8 mouse cellular contexts compared by ENCODE assay signal in genomic region chr7:141475805-141476158, GRCm38 (mm10). TPM values are rescaled to one million over a fixed set of nuclear protein-coding genes. Genes with fewer than 3 reads are reported as not detected.
DNase-seq lines count a peak whose midpoint lies in the region; ATAC-seq and TF ChIP-seq lines count a peak whose summit lies in the region.

No protein-coding gene starts in this region.

- peaks cover 46% of the 10 kb centered on the region for H3K4me1 ChIP-seq in heart, embryonic 16.5 days (ENCODE audit: control insufficient read depth, insufficient read depth, low read length)
- peaks cover 3 to 22% of the 10 kb centered on the region in 2 experiments; a peak in 3 of 4 replicates for H3K4me1 ChIP-seq in MEL (ENCODE audit: control insufficient read depth in 1 of 2, insufficient read depth in 2 of 2, low read length in 2 of 2)
- peaks cover 51% of the 10 kb centered on the region for H3K4me1 ChIP-seq in hindbrain, embryonic 10.5 days (replicated peaks)

- H3K27me3 ChIP-seq in heart, embryonic 16.5 days (ENCODE audit: control insufficient read depth, insufficient read depth, low read length), result no peaks in the 10 kb centered on the region
- no peaks in the 10 kb centered on the region for H3K27me3 ChIP-seq in MEL (ENCODE audit: control insufficient read depth in 1 of 2, insufficient read depth in 2 of 2, low read length in 2 of 2)
- H3K27me3 ChIP-seq in hindbrain, embryonic 10.5 days (ENCODE audit: insufficient read depth, poor library complexity, severe bottlenecking), result peaks cover 26% of the 10 kb centered on the region

- H3K4me2 ChIP-seq in heart, embryonic 16.5 days (ENCODE audit: low read depth, low read length), result peak overlapping the region; percentile 89

- peak overlapping the region; percentile 90 for H3K9ac ChIP-seq in heart, embryonic 16.5 days (ENCODE audit: low read length)
- H3K9ac ChIP-seq in MEL (ENCODE audit: control insufficient read depth, low read depth, low read length, poor library complexity, severe bottlenecking), result peak overlapping the region; percentile 98

- peak overlapping the region; percentile 96 for H3K27ac ChIP-seq in heart, embryonic 16.5 days (ENCODE audit: low read length)
- H3K27ac ChIP-seq in MEL (ENCODE audit: control insufficient read depth, low read depth, low read length), result peak overlapping the region; percentile 71
- H3K27ac ChIP-seq in hindbrain, embryonic 10.5 days, result peak overlapping the region; percentile 99
- H3K27ac ChIP-seq in macrophage, result peak overlapping the region; percentile 90

- peak overlapping the region; percentile 70 for H3K4me3 ChIP-seq in heart, embryonic 16.5 days (ENCODE audit: low read length)
- H3K4me3 ChIP-seq in MEL (ENCODE audit: control insufficient read depth in 1 of 2, insufficient read depth in 1 of 2, low read depth in 2 of 2, low read length in 2 of 2), result peak overlapping the region; percentile 95
- peak overlapping the region; percentile 65 for H3K4me3 ChIP-seq in hindbrain, embryonic 10.5 days
- H3K4me3 ChIP-seq in macrophage (ENCODE audit: inconsistent target), result peak overlapping the region; percentile 69

- under 1% methylated on average over 12 of the region's 12 CpGs for WGBS in heart, embryonic 16.5 days
- WGBS in hindbrain, embryonic 10.5 days, result 3% methylated on average over 12 of the region's 12 CpGs
- 0% methylated on average over 12 of the region's 12 CpGs for WGBS in macrophage (ENCODE audit: missing documents)

- no peaks in the 10 kb centered on the region for H3K9me3 ChIP-seq in heart, embryonic 16.5 days (replicated peaks; ENCODE audit: control insufficient read depth, low read length)
- H3K9me3 ChIP-seq in MEL (replicated peaks; ENCODE audit: insufficient read depth, low read length), result no peaks in the 10 kb centered on the region
- no peaks in the 10 kb centered on the region for H3K9me3 ChIP-seq in hindbrain, embryonic 10.5 days

- peaks cover 16% of the 10 kb centered on the region for H3K36me3 ChIP-seq in heart, embryonic 16.5 days (ENCODE audit: control insufficient read depth, insufficient read depth)
- H3K36me3 ChIP-seq in MEL (ENCODE audit: control insufficient read depth in 1 of 2, insufficient read depth in 2 of 2, low read length in 2 of 2) (peaks cover 0 to 16% of the 10 kb centered on the region in 2 experiments; a peak in 2 of 4 replicates), macrophage (ENCODE audit: inconsistent target) (peaks cover 10% of the 10 kb centered on the region; the same call in 1 of the 2 replicates)
- peaks cover 22% of the 10 kb centered on the region for H3K36me3 ChIP-seq in hindbrain, embryonic 10.5 days

- no peak for TF ChIP-seq POLR2A in MEL (IDR thresholded peaks at IDR 0.05; ENCODE audit: control insufficient read depth in 1 of 2, insufficient read depth in 1 of 2, low read depth in 1 of 2, low read length in 2 of 2, poor library complexity in 1 of 2)

- DNase-seq in heart, adult 18-20 months, result no peak
- peak; percentile 60 for DNase-seq in MEL (ENCODE audit: low read depth, low spot score)
- DNase-seq in hindbrain, embryonic 10.5 days (ENCODE audit: low spot score), result no peak
- no peak for DNase-seq in MN1 (ENCODE audit: low spot score)
- no peak for DNase-seq in layer of hippocampus, adult 9-10 months (ENCODE audit: low spot score)
- no peak for DNase-seq in gastrocnemius, adult 8-10 months (ENCODE audit: low spot score in 2 of 2)

- no peak; the same call in 1 of the 2 replicates for ATAC-seq in heart, embryonic 16.5 days (replicated peaks; ENCODE audit: extremely low read depth, insufficient read depth, low FRiP score)

- H3K79me2 ChIP-seq in MEL (ENCODE audit: control insufficient read depth, insufficient read depth, low read length, poor library complexity) (peaks cover 51% of the 10 kb centered on the region), macrophage (ENCODE audit: inconsistent target) (peaks cover 62% of the 10 kb centered on the region)

- TF ChIP-seq RAD21 in MEL (IDR thresholded peaks at IDR 0.05; ENCODE audit: low read depth, low read length), result no peak

- TF ChIP-seq EP300 in MEL (IDR thresholded peaks at IDR 0.05; ENCODE audit: low read depth in 1 of 2, low read length in 2 of 2), result no peak

- no peak for TF ChIP-seq CTCF in MEL (IDR thresholded peaks at IDR 0.05 in 2 of 3, conservative IDR thresholded peaks at IDR 0.05 in 1 of 3; ENCODE audit: control insufficient read depth in 1 of 3, insufficient read depth in 1 of 3, low read depth in 2 of 3, low read length in 3 of 3, poor library complexity in 1 of 3, severe bottlenecking in 1 of 3)

RNA-seq across cellular contexts. Expression of gene Tspan4, which starts 0.7 kb away (rescaled TPM):
- polyA plus RNA-seq in heart, embryonic 16.5 days (2015; fragmentation: Nextera tagmentation; extraction: Ambion mirVana), result 61.0 and 61.5 TPM in 2 replicates
- 10 to 100 TPM; 18.9 to 22.9 TPM for total RNA-seq in heart, adult 18-20 months (2021)
- 82.5 and 110 TPM in 2 replicates for total RNA-seq in MEL (2012; rRNA removed)
- polyA plus RNA-seq in MEL (2012; ENCODE audit: insufficient read depth in 1 of 2, insufficient read length in 2 of 2, low read depth in 1 of 2, low replicate concordance in 2 of 2, missing spikeins in 1 of 2) (10 to 100 TPM in 1 of 2 experiments, not detected in 1; 97.9 TPM), macrophage (2018) (48.8 to 142 TPM (median 129 TPM) in 3 replicates)
- polyA plus RNA-seq in hindbrain, embryonic 10.5 days (2016; fragmentation: Nextera tagmentation; extraction: Ambion mirVana), result 36.3 and 38.6 TPM in 2 replicates
- 10 to 100 TPM in 22 of 26 experiments, 1 to 10 TPM in 4; 5.5 to 64.4 (median 18.6) TPM for total RNA-seq in macrophage (2018; cell fraction: chromatin; rRNA removed)
- 100 to 1,000 TPM in 13 of 26 experiments, 10 to 100 TPM in 13; 59.2 to 144 (median 95.9) TPM for total RNA-seq in macrophage (2018; cell fraction: cytosol; rRNA removed)
- total RNA-seq in macrophage (2018; cell fraction: nucleus; rRNA removed), result 10 to 100 TPM; 20.5 to 94.6 (median 59.4) TPM
- 10 to 100 TPM in 2 of 4 experiments, 1 to 10 TPM in 2; 8.1 to 15.1 (median 11.9) TPM for total RNA-seq in gastrocnemius, adult 8-10 months (2022)

RNA-seq across cellular contexts. Expression of gene Polr2l, which starts 0.8 kb away (rescaled TPM):
- polyA plus RNA-seq in heart, embryonic 16.5 days (2015; fragmentation: Nextera tagmentation; extraction: Ambion mirVana), result 56.7 and 61.5 TPM in 2 replicates
- 10 to 100 TPM; 82.3 to 97.7 TPM for total RNA-seq in heart, adult 18-20 months (2021)
- total RNA-seq in MEL (2012; rRNA removed), result 110 and 114 TPM in 2 replicates
- 10 to 100 TPM in 1 of 2 experiments, not detected in 1; 82.4 TPM for polyA plus RNA-seq in MEL (2012; ENCODE audit: insufficient read depth in 1 of 2, insufficient read length in 2 of 2, low read depth in 1 of 2, low replicate concordance in 2 of 2, missing spikeins in 1 of 2)
- 89.5 and 90.0 TPM in 2 replicates for polyA plus RNA-seq in hindbrain, embryonic 10.5 days (2016; fragmentation: Nextera tagmentation; extraction: Ambion mirVana)
- 1 to 10 TPM in 20 of 26 experiments, under 1 TPM in 5, not detected in 1; 0.66 to 4.8 (median 1.9) TPM for total RNA-seq in macrophage (2018; cell fraction: chromatin; rRNA removed)
- total RNA-seq in macrophage (2018; cell fraction: cytosol; rRNA removed), result 10 to 100 TPM; 12.7 to 21.0 (median 16.7) TPM
- 10 to 100 TPM in 1 of 26 experiments, 1 to 10 TPM in 25; 2.0 to 10.8 (median 4.9) TPM for total RNA-seq in macrophage (2018; cell fraction: nucleus; rRNA removed)
- 8.3 to 22.8 TPM (median 12.8 TPM) in 3 replicates for polyA plus RNA-seq in macrophage (2018)
- total RNA-seq in gastrocnemius, adult 8-10 months (2022), result 10 to 100 TPM; 57.4 to 68.5 (median 63.7) TPM

RNA-seq across cellular contexts. Expression of gene Cd151, which starts 8.6 kb away (rescaled TPM):
- 42.2 and 44.0 TPM in 2 replicates for polyA plus RNA-seq in heart, embryonic 16.5 days (2015; fragmentation: Nextera tagmentation; extraction: Ambion mirVana)
- 100 to 1,000 TPM; 320 to 330 TPM for total RNA-seq in heart, adult 18-20 months (2021)
- total RNA-seq in MEL (2012; rRNA removed), result 38.9 and 40.6 TPM in 2 replicates
- polyA plus RNA-seq in MEL (2012; ENCODE audit: insufficient read depth in 1 of 2, insufficient read length in 2 of 2, low read depth in 1 of 2, low replicate concordance in 2 of 2, missing spikeins in 1 of 2), result 10 to 100 TPM in 1 of 2 experiments, not detected in 1; 86.6 TPM
- polyA plus RNA-seq in hindbrain, embryonic 10.5 days (2016; fragmentation: Nextera tagmentation; extraction: Ambion mirVana), result 26.0 and 29.7 TPM in 2 replicates
- 10 to 100 TPM in 24 of 26 experiments, 1 to 10 TPM in 2; 5.1 to 58.6 (median 27.5) TPM for total RNA-seq in macrophage (2018; cell fraction: chromatin; rRNA removed)
- 10 to 100 TPM; 32.3 to 71.3 (median 44.7) TPM for total RNA-seq in macrophage (2018; cell fraction: cytosol; rRNA removed)
- total RNA-seq in macrophage (2018; cell fraction: nucleus; rRNA removed), result 10 to 100 TPM; 22.8 to 70.2 (median 40.4) TPM
- polyA plus RNA-seq in macrophage (2018), result 58.4 to 83.6 TPM (median 60.3 TPM) in 3 replicates
- total RNA-seq in gastrocnemius, adult 8-10 months (2022), result 10 to 100 TPM; 78.2 to 98.0 (median 86.2) TPM

RNA-seq across cellular contexts. Expression of gene Cracr2b, which starts 14.9 kb away (rescaled TPM):
- 24.2 and 26.1 TPM in 2 replicates for polyA plus RNA-seq in heart, embryonic 16.5 days (2015; fragmentation: Nextera tagmentation; extraction: Ambion mirVana)
- 10 to 100 TPM; 22.5 to 23.3 TPM for total RNA-seq in heart, adult 18-20 months (2021)
- 0.59 and 0.73 TPM in 2 replicates for total RNA-seq in MEL (2012; rRNA removed)
- polyA plus RNA-seq in MEL (2012; ENCODE audit: insufficient read depth in 1 of 2, insufficient read length in 2 of 2, low read depth in 1 of 2, low replicate concordance in 2 of 2, missing spikeins in 1 of 2) (1 to 10 TPM in 1 of 2 experiments, not detected in 1; 6.9 TPM), macrophage (2018) (15.7 to 22.0 TPM (median 19.0 TPM) in 3 replicates)
- 8.1 and 9.1 TPM in 2 replicates for polyA plus RNA-seq in hindbrain, embryonic 10.5 days (2016; fragmentation: Nextera tagmentation; extraction: Ambion mirVana)
- total RNA-seq in macrophage (2018; cell fraction: chromatin; rRNA removed), result 100 to 1,000 TPM in 3 of 26 experiments, 10 to 100 TPM in 16, 1 to 10 TPM in 7; 3.3 to 175 (median 28.4) TPM
- 10 to 100 TPM in 14 of 26 experiments, 1 to 10 TPM in 12; 2.7 to 27.1 (median 10.4) TPM for total RNA-seq in macrophage (2018; cell fraction: cytosol; rRNA removed)
- total RNA-seq in macrophage (2018; cell fraction: nucleus; rRNA removed), result 10 to 100 TPM in 17 of 26 experiments, 1 to 10 TPM in 9; 3.5 to 65.9 (median 13.5) TPM
- 10 to 100 TPM in 1 of 4 experiments, 1 to 10 TPM in 3; 3.3 to 11.4 (median 6.9) TPM for total RNA-seq in gastrocnemius, adult 8-10 months (2022)

RNA-seq across cellular contexts. Expression of gene Pnpla2, which starts 20.8 kb away (rescaled TPM):
- polyA plus RNA-seq in heart, embryonic 16.5 days (2015; fragmentation: Nextera tagmentation; extraction: Ambion mirVana), result 73.1 and 78.0 TPM in 2 replicates
- total RNA-seq in heart, adult 18-20 months (2021), result 100 to 1,000 TPM; 387 to 566 TPM
- total RNA-seq in MEL (2012; rRNA removed), result 8.3 and 9.9 TPM in 2 replicates
- polyA plus RNA-seq in MEL (2012; ENCODE audit: insufficient read depth in 1 of 2, insufficient read length in 2 of 2, low read depth in 1 of 2, low replicate concordance in 2 of 2, missing spikeins in 1 of 2) (10 to 100 TPM in 1 of 2 experiments, not detected in 1; 38.6 TPM), macrophage (2018) (36.1 to 135 TPM (median 74.0 TPM) in 3 replicates)
- polyA plus RNA-seq in hindbrain, embryonic 10.5 days (2016; fragmentation: Nextera tagmentation; extraction: Ambion mirVana), result 19.3 and 20.3 TPM in 2 replicates
- 10 to 100 TPM in 22 of 26 experiments, 1 to 10 TPM in 4; 7.5 to 38.7 (median 16.8) TPM for total RNA-seq in macrophage (2018; cell fraction: chromatin; rRNA removed)
- total RNA-seq in macrophage (2018; cell fraction: cytosol; rRNA removed), result 10 to 100 TPM; 37.7 to 80.6 (median 52.0) TPM
- total RNA-seq in macrophage (2018; cell fraction: nucleus; rRNA removed), result 10 to 100 TPM; 15.5 to 44.6 (median 23.4) TPM
- 100 to 1,000 TPM; 250 to 384 (median 284) TPM for total RNA-seq in gastrocnemius, adult 8-10 months (2022)
